ENCODE assay signal across 8 mouse cellular contexts in genomic region chr11:77492311-77492871, GRCm38 (mm10). TPM values are rescaled to one million over a fixed set of nuclear protein-coding genes. Genes with fewer than 3 reads are reported as not detected.
DNase-seq lines count a peak whose midpoint lies in the region; ATAC-seq and TF ChIP-seq lines count a peak whose summit lies in the region.

No protein-coding gene starts in this region.

- peak overlapping the region; percentile 57 for H3K4me3 ChIP-seq in lung, embryonic 14.5 days (ENCODE audit: low read depth, low read length)
- peak overlapping the region; percentile 93 for H3K4me3 ChIP-seq in forebrain, embryonic 15.5 days
- peak overlapping the region; percentile 97 for H3K4me3 ChIP-seq in limb, embryonic 12.5 days (replicated peaks)
- H3K4me3 ChIP-seq in neural tube, embryonic 15.5 days (replicated peaks): peak overlapping the region; percentile 87

- peak overlapping the region; percentile 93 for H3K9ac ChIP-seq in lung, embryonic 14.5 days
- H3K9ac ChIP-seq in forebrain, embryonic 15.5 days (replicated peaks): peak overlapping the region; percentile 58
- peak overlapping the region; percentile 50; the same call in 1 of the 2 replicates for H3K9ac ChIP-seq in limb, embryonic 12.5 days (replicated peaks)
- peak overlapping the region; percentile 89 for H3K9ac ChIP-seq in neural tube, embryonic 15.5 days (replicated peaks)

- ATAC-seq in CD4-positive, CD25-positive, alpha-beta regulatory T cell, adult 4 months: no peak
- no peak for ATAC-seq in lung, embryonic 14.5 days (ENCODE audit: insufficient read depth)
- ATAC-seq in forebrain, embryonic 15.5 days (replicated peaks): no peak
- no peak for ATAC-seq in limb, embryonic 12.5 days (ENCODE audit: insufficient number of reproducible peaks, insufficient read depth, low FRiP score, low TSS enrichment, low read depth)
- no peak for ATAC-seq in neural tube, embryonic 15.5 days (ENCODE audit: low FRiP score)

- peak overlapping the region; percentile 90 for H3K4me2 ChIP-seq in lung, embryonic 14.5 days
- peak overlapping the region; percentile 94 for H3K4me2 ChIP-seq in forebrain, embryonic 15.5 days (replicated peaks)
- peak overlapping the region; percentile 86 for H3K4me2 ChIP-seq in limb, embryonic 12.5 days
- peak overlapping the region; percentile 94 for H3K4me2 ChIP-seq in neural tube, embryonic 15.5 days

- H3K27ac ChIP-seq in lung, embryonic 14.5 days (ENCODE audit: low read depth): peak overlapping the region; percentile 97
- peak overlapping the region; percentile 92 for H3K27ac ChIP-seq in forebrain, embryonic 15.5 days (replicated peaks)
- H3K27ac ChIP-seq in limb, embryonic 12.5 days: peak overlapping the region; percentile 93
- H3K27ac ChIP-seq in neural tube, embryonic 15.5 days (replicated peaks): peak overlapping the region; percentile 91

- peak; percentile 57 for DNase-seq in CD4-positive, CD25-positive, alpha-beta regulatory T cell, adult 2 months (ENCODE audit: low read depth, low spot score)
- DNase-seq in lung, embryonic 14.5 days: peak; percentile 54
- DNase-seq in lung, postnatal 25 days (ENCODE audit: low spot score): no peak
- no peak for DNase-seq in urinary bladder, adult 2 months (ENCODE audit: low spot score)

- 0 out of 2 replicates have a peak, but pooled peaks cover 2% of the 10 kb centered on the region for H3K36me3 ChIP-seq in lung, embryonic 14.5 days (ENCODE audit: insufficient read depth)
- no peaks in the 10 kb centered on the region for H3K36me3 ChIP-seq in forebrain, embryonic 15.5 days
- H3K36me3 ChIP-seq in limb, embryonic 12.5 days: no peaks in the 10 kb centered on the region
- H3K36me3 ChIP-seq in neural tube, embryonic 15.5 days: no peaks in the 10 kb centered on the region

- no peaks in the 10 kb centered on the region for H3K9me3 ChIP-seq in lung, embryonic 14.5 days (ENCODE audit: low read depth, low read length)
- no peaks in the 10 kb centered on the region for H3K9me3 ChIP-seq in forebrain, embryonic 15.5 days
- no peaks in the 10 kb centered on the region for H3K9me3 ChIP-seq in limb, embryonic 12.5 days
- no peaks in the 10 kb centered on the region for H3K9me3 ChIP-seq in neural tube, embryonic 15.5 days (replicated peaks)

- under 1% methylated on average over 18 of the region's 18 CpGs for WGBS in lung, embryonic 14.5 days
- WGBS in forebrain, embryonic 15.5 days: 1% methylated on average over 18 of the region's 18 CpGs
- WGBS in limb, embryonic 12.5 days: 1% methylated on average over 18 of the region's 18 CpGs
- under 1% methylated on average over 18 of the region's 18 CpGs for WGBS in neural tube, embryonic 15.5 days

- H3K27me3 ChIP-seq in lung, embryonic 14.5 days (ENCODE audit: insufficient read depth, low read length): no peaks in the 10 kb centered on the region
- H3K27me3 ChIP-seq in forebrain, embryonic 15.5 days: no peaks in the 10 kb centered on the region
- no peaks in the 10 kb centered on the region for H3K27me3 ChIP-seq in limb, embryonic 12.5 days
- no peaks in the 10 kb centered on the region for H3K27me3 ChIP-seq in neural tube, embryonic 15.5 days (replicated peaks)

- no peak for TF ChIP-seq CTCF in lung, embryonic 14.5 days (IDR thresholded peaks at IDR 0.05; ENCODE audit: low read depth)

- peaks cover 26% of the 10 kb centered on the region for H3K4me1 ChIP-seq in lung, embryonic 14.5 days (ENCODE audit: insufficient read depth)
- peaks cover 73% of the 10 kb centered on the region for H3K4me1 ChIP-seq in forebrain, embryonic 15.5 days
- H3K4me1 ChIP-seq in limb, embryonic 12.5 days (replicated peaks): peaks cover 72% of the 10 kb centered on the region
- H3K4me1 ChIP-seq in neural tube, embryonic 15.5 days: peaks cover 75% of the 10 kb centered on the region

RNA-seq across cellular contexts. Expression of gene Git1, which starts 1.0 kb away (rescaled TPM):
- polyA plus RNA-seq in CD4-positive, CD25-positive, alpha-beta regulatory T cell, adult 4 months (2017; shearing (Covaris generic)): 10 to 100 TPM in 1 of 2 experiments, 1 to 10 TPM in 1; 9.6 to 10.9 TPM
- 18.4 and 21.1 TPM in 2 replicates for polyA plus RNA-seq in lung, embryonic 14.5 days (2014; fragmentation: Nextera tagmentation; extraction: Ambion mirVana)
- 14.4 and 15.9 TPM in 2 replicates for polyA plus RNA-seq in forebrain, embryonic 15.5 days (2015; fragmentation: Nextera tagmentation; extraction: Ambion mirVana)
- polyA plus RNA-seq in limb, embryonic 12.5 days (2016; fragmentation: Nextera tagmentation; extraction: Ambion mirVana): 10.2 and 10.3 TPM in 2 replicates
- 13.9 and 14.0 TPM in 2 replicates for polyA plus RNA-seq in neural tube, embryonic 15.5 days (2015; fragmentation: Nextera tagmentation; extraction: Ambion mirVana)
- 24.7 and 37.0 TPM in 2 replicates for polyA plus RNA-seq in urinary bladder, adult 2 months (2012; rRNA removed)

RNA-seq across cellular contexts. Expression of gene Ankrd13b, which starts 2.9 kb away (rescaled TPM):
- 1 to 10 TPM; 1.3 to 1.4 TPM for polyA plus RNA-seq in CD4-positive, CD25-positive, alpha-beta regulatory T cell, adult 4 months (2017; shearing (Covaris generic))
- polyA plus RNA-seq in lung, embryonic 14.5 days (2014; fragmentation: Nextera tagmentation; extraction: Ambion mirVana): 12.1 and 12.9 TPM in 2 replicates
- 37.3 and 41.8 TPM in 2 replicates for polyA plus RNA-seq in forebrain, embryonic 15.5 days (2015; fragmentation: Nextera tagmentation; extraction: Ambion mirVana)
- 12.9 and 13.1 TPM in 2 replicates for polyA plus RNA-seq in limb, embryonic 12.5 days (2016; fragmentation: Nextera tagmentation; extraction: Ambion mirVana)
- polyA plus RNA-seq in neural tube, embryonic 15.5 days (2015; fragmentation: Nextera tagmentation; extraction: Ambion mirVana): 31.5 and 41.3 TPM in 2 replicates
- polyA plus RNA-seq in urinary bladder, adult 2 months (2012; rRNA removed): 21.8 and 22.3 TPM in 2 replicates

RNA-seq across cellular contexts. Expression of gene Abhd15, which starts 22.5 kb away (rescaled TPM):
- polyA plus RNA-seq in CD4-positive, CD25-positive, alpha-beta regulatory T cell, adult 4 months (2017; shearing (Covaris generic)): 1 to 10 TPM; 2.0 to 3.7 TPM
- 3.0 and 3.2 TPM in 2 replicates for polyA plus RNA-seq in lung, embryonic 14.5 days (2014; fragmentation: Nextera tagmentation; extraction: Ambion mirVana)
- polyA plus RNA-seq in forebrain, embryonic 15.5 days (2015; fragmentation: Nextera tagmentation; extraction: Ambion mirVana): 1.9 and 2.4 TPM in 2 replicates
- 1.5 and 2.4 TPM in 2 replicates for polyA plus RNA-seq in limb, embryonic 12.5 days (2016; fragmentation: Nextera tagmentation; extraction: Ambion mirVana)
- polyA plus RNA-seq in neural tube, embryonic 15.5 days (2015; fragmentation: Nextera tagmentation; extraction: Ambion mirVana): 2.1 and 3.4 TPM in 2 replicates
- polyA plus RNA-seq in urinary bladder, adult 2 months (2012; rRNA removed): 0.71 and 1.1 TPM in 2 replicates

RNA-seq across cellular contexts. Expression of gene Trp53i13, which starts 23.4 kb away (rescaled TPM):
- 1 to 10 TPM; 5.9 to 8.5 TPM for polyA plus RNA-seq in CD4-positive, CD25-positive, alpha-beta regulatory T cell, adult 4 months (2017; shearing (Covaris generic))
- polyA plus RNA-seq in lung, embryonic 14.5 days (2014; fragmentation: Nextera tagmentation; extraction: Ambion mirVana): 39.2 and 40.3 TPM in 2 replicates
- 15.0 and 19.5 TPM in 2 replicates for polyA plus RNA-seq in forebrain, embryonic 15.5 days (2015; fragmentation: Nextera tagmentation; extraction: Ambion mirVana)
- polyA plus RNA-seq in limb, embryonic 12.5 days (2016; fragmentation: Nextera tagmentation; extraction: Ambion mirVana): 49.1 and 53.2 TPM in 2 replicates
- 15.3 and 20.3 TPM in 2 replicates for polyA plus RNA-seq in neural tube, embryonic 15.5 days (2015; fragmentation: Nextera tagmentation; extraction: Ambion mirVana)
- polyA plus RNA-seq in urinary bladder, adult 2 months (2012; rRNA removed): 20.9 and 21.0 TPM in 2 replicates

RNA-seq across cellular contexts. Expression of gene Gm10392, which starts 26.6 kb away (rescaled TPM):
- polyA plus RNA-seq in CD4-positive, CD25-positive, alpha-beta regulatory T cell, adult 4 months (2017; shearing (Covaris generic)): under 1 TPM; 0.48 to 0.58 TPM
- polyA plus RNA-seq in lung, embryonic 14.5 days (2014; fragmentation: Nextera tagmentation; extraction: Ambion mirVana): 0.16 TPM in 1 of 2 replicates, not detected in the other
- polyA plus RNA-seq in forebrain, embryonic 15.5 days (2015; fragmentation: Nextera tagmentation; extraction: Ambion mirVana): not detected in 2 replicates
- not detected in 2 replicates for polyA plus RNA-seq in limb, embryonic 12.5 days (2016; fragmentation: Nextera tagmentation; extraction: Ambion mirVana)
- 0.15 and 0.40 TPM in 2 replicates for polyA plus RNA-seq in neural tube, embryonic 15.5 days (2015; fragmentation: Nextera tagmentation; extraction: Ambion mirVana)
- polyA plus RNA-seq in urinary bladder, adult 2 months (2012; rRNA removed): not detected in 2 replicates

Comparison
In these comparisons a context has a peak if more than half of its experiments do, and no peak if none do; other contexts are left out.
1. DNase-seq: peak in CD4-positive, CD25-positive, alpha-beta regulatory T cell, adult 2 months (single experiment) and lung, embryonic 14.5 days (single experiment); none in lung, postnatal 25 days (single experiment) and urinary bladder, adult 2 months (single experiment).
2. Peak in every context shown above with its lines, with median percentiles within 50 percentile points of each other: H3K27ac ChIP-seq, H3K4me2 ChIP-seq, H3K4me3 ChIP-seq and H3K9ac ChIP-seq.